Mouse (Mus musculus): ENCODE data around the gene Aff1. TPM values are rescaled to one million over a fixed set of nuclear protein-coding genes. Genes with fewer than 3 reads are reported as not detected.

Aff1 gene
- polyA plus RNA-seq, 1 experiment = 16.2 TPM

- H3K36me3 ChIP-seq (ENCODE audit: control insufficient read depth, insufficient read depth, low read length) = peaks cover 7% of the 10 kb centered on the region
- no peak for TF ChIP-seq POLR2A (IDR thresholded peaks at IDR 0.05; ENCODE audit: low read depth, low read length)
- no peak for TF ChIP-seq CTCF (IDR thresholded peaks at IDR 0.05; ENCODE audit: extremely low read depth, insufficient read depth, insufficient read length, insufficient replicate concordance)
- no peaks in the 10 kb centered on the region for H3K4me1 ChIP-seq (ENCODE audit: control insufficient read depth, insufficient read depth, insufficient read length)
- no peak overlapping the region for H3K4me3 ChIP-seq (ENCODE audit: extremely low read depth, insufficient read depth, insufficient read length)
- no peaks in the 10 kb centered on the region for H3K27me3 ChIP-seq (ENCODE audit: control insufficient read depth, insufficient read depth, low read length)
- WGBS = 97% methylated on average over 5 of the region's 5 CpGs
- no peak for DNase-seq (ENCODE audit: low read depth in 1 of 2, low spot score in 2 of 2)
- H3K27ac ChIP-seq (ENCODE audit: insufficient read depth, low read length) = no peak overlapping the region
These were observed 102.9 kb downstream of the Aff1 start for GRCm38 (mm10) chr5:103795121-103795520.

- H3K4me3 ChIP-seq (ENCODE audit: extremely low read depth, insufficient read depth, insufficient read length) = no peak overlapping the region
- H3K27me3 ChIP-seq (ENCODE audit: control insufficient read depth, insufficient read depth, low read length) = no peaks in the 10 kb centered on the region
- DNase-seq (ENCODE audit: low read depth in 1 of 2, low spot score in 2 of 2) = no peak
- TF ChIP-seq POLR2A (IDR thresholded peaks at IDR 0.05; ENCODE audit: low read depth, low read length) (no peak), CTCF (IDR thresholded peaks at IDR 0.05; ENCODE audit: extremely low read depth, insufficient read depth, insufficient read length, insufficient replicate concordance) (no peak)
- H3K27ac ChIP-seq (ENCODE audit: insufficient read depth, low read length) = no peak overlapping the region
- H3K36me3 ChIP-seq (ENCODE audit: control insufficient read depth, insufficient read depth, low read length) = peaks cover 7% of the 10 kb centered on the region
- H3K4me1 ChIP-seq (ENCODE audit: control insufficient read depth, insufficient read depth, insufficient read length) = no peaks in the 10 kb centered on the region
- WGBS = 84% methylated on average over 3 of the region's 3 CpGs
These were observed 103.9 kb downstream of the Aff1 start for GRCm38 (mm10) chr5:103796035-103796434.

- 92% methylated on average over 10 of the region's 10 CpGs for WGBS
- TF ChIP-seq POLR2A (IDR thresholded peaks at IDR 0.05; ENCODE audit: low read depth, low read length) = no peak
- no peak for TF ChIP-seq CTCF (IDR thresholded peaks at IDR 0.05; ENCODE audit: extremely low read depth, insufficient read depth, insufficient read length, insufficient replicate concordance)
- Histone ChIP-seq H3K27ac (ENCODE audit: insufficient read depth, low read length) (no peak overlapping the region), H3K27me3 (ENCODE audit: control insufficient read depth, insufficient read depth, low read length) (no peaks in the 10 kb centered on the region), H3K36me3 (ENCODE audit: control insufficient read depth, insufficient read depth, low read length) (peaks cover 4% of the 10 kb centered on the region), H3K4me1 (ENCODE audit: control insufficient read depth, insufficient read depth, insufficient read length) (no peaks in the 10 kb centered on the region), H3K4me3 (ENCODE audit: extremely low read depth, insufficient read depth, insufficient read length) (no peak overlapping the region)
- no peak for DNase-seq (ENCODE audit: low read depth in 1 of 2, low spot score in 2 of 2)
These were observed 105.6 kb downstream of the Aff1 start for GRCm38 (mm10) chr5:103797774-103798173.

GRCm38 (mm10) chr5:103799438-103799837, 107.3 kb downstream of the Aff1 start:
- H3K36me3 ChIP-seq (ENCODE audit: control insufficient read depth, insufficient read depth, low read length) = peaks cover 1% of the 10 kb centered on the region
- no peak for TF ChIP-seq CTCF (IDR thresholded peaks at IDR 0.05; ENCODE audit: extremely low read depth, insufficient read depth, insufficient read length, insufficient replicate concordance)
- TF ChIP-seq POLR2A (IDR thresholded peaks at IDR 0.05; ENCODE audit: low read depth, low read length) = no peak
- no peaks in the 10 kb centered on the region for H3K4me1 ChIP-seq (ENCODE audit: control insufficient read depth, insufficient read depth, insufficient read length)
- no peaks in the 10 kb centered on the region for H3K27me3 ChIP-seq (ENCODE audit: control insufficient read depth, insufficient read depth, low read length)
- no peak for DNase-seq (ENCODE audit: low read depth in 1 of 2, low spot score in 2 of 2)
- H3K27ac ChIP-seq (ENCODE audit: insufficient read depth, low read length) = no peak overlapping the region
- no peak overlapping the region for H3K4me3 ChIP-seq (ENCODE audit: extremely low read depth, insufficient read depth, insufficient read length)
- WGBS = 20% methylated on average over 3 of the region's 3 CpGs

GRCm38 (mm10) chr5:103800009-103800408, 107.8 kb downstream of the Aff1 start:
- no peak overlapping the region for H3K27ac ChIP-seq (ENCODE audit: insufficient read depth, low read length)
- H3K4me3 ChIP-seq (ENCODE audit: extremely low read depth, insufficient read depth, insufficient read length) = no peak overlapping the region
- DNase-seq (ENCODE audit: low read depth in 1 of 2, low spot score in 2 of 2) = no peak
- peaks cover 1% of the 10 kb centered on the region for H3K36me3 ChIP-seq (ENCODE audit: control insufficient read depth, insufficient read depth, low read length)
- WGBS = 60% methylated on average over 5 of the region's 5 CpGs
- no peaks in the 10 kb centered on the region for H3K27me3 ChIP-seq (ENCODE audit: control insufficient read depth, insufficient read depth, low read length)
- TF ChIP-seq CTCF (IDR thresholded peaks at IDR 0.05; ENCODE audit: extremely low read depth, insufficient read depth, insufficient read length, insufficient replicate concordance) (no peak), POLR2A (IDR thresholded peaks at IDR 0.05; ENCODE audit: low read depth, low read length) (no peak)
- H3K4me1 ChIP-seq (ENCODE audit: control insufficient read depth, insufficient read depth, insufficient read length) = no peaks in the 10 kb centered on the region

GRCm38 (mm10) chr5:103803386-103803785, 111.2 kb downstream of the Aff1 start:
- 91% methylated on average over 5 of the region's 5 CpGs for WGBS
- no peak overlapping the region for H3K27ac ChIP-seq (ENCODE audit: insufficient read depth, low read length)

GRCm38 (mm10) chr5:103803927-103804590, 111.9 kb downstream of the Aff1 start:
- no peak for DNase-seq (ENCODE audit: low read depth in 1 of 2, low spot score in 2 of 2)
- 58% methylated on average over 8 of the region's 8 CpGs for WGBS
- no peak overlapping the region for H3K27ac ChIP-seq (ENCODE audit: insufficient read depth, low read length)
- peaks cover 1% of the 10 kb centered on the region for H3K36me3 ChIP-seq (ENCODE audit: control insufficient read depth, insufficient read depth, low read length)
- H3K4me1 ChIP-seq (ENCODE audit: control insufficient read depth, insufficient read depth, insufficient read length) = peaks cover 3% of the 10 kb centered on the region; the same call in 1 of the 2 replicates
- no peaks in the 10 kb centered on the region for H3K27me3 ChIP-seq (ENCODE audit: control insufficient read depth, insufficient read depth, low read length)
- no peak overlapping the region for H3K4me3 ChIP-seq (ENCODE audit: extremely low read depth, insufficient read depth, insufficient read length)
- no peak for TF ChIP-seq POLR2A (IDR thresholded peaks at IDR 0.05; ENCODE audit: low read depth, low read length)

More at GRCm38 (mm10) chr5:103803386-103803785, 111.2 kb downstream of the Aff1 start:
- no peak for DNase-seq (ENCODE audit: low read depth in 1 of 2, low spot score in 2 of 2)
- TF ChIP-seq POLR2A (IDR thresholded peaks at IDR 0.05; ENCODE audit: low read depth, low read length) = no peak
- TF ChIP-seq CTCF (IDR thresholded peaks at IDR 0.05; ENCODE audit: extremely low read depth, insufficient read depth, insufficient read length, insufficient replicate concordance) = no peak
- Histone ChIP-seq H3K4me3 (ENCODE audit: extremely low read depth, insufficient read depth, insufficient read length) (no peak overlapping the region), H3K36me3 (ENCODE audit: control insufficient read depth, insufficient read depth, low read length) (peaks cover 1% of the 10 kb centered on the region), H3K27me3 (ENCODE audit: control insufficient read depth, insufficient read depth, low read length) (no peaks in the 10 kb centered on the region), H3K4me1 (ENCODE audit: control insufficient read depth, insufficient read depth, insufficient read length) (peaks cover 3% of the 10 kb centered on the region; the same call in 1 of the 2 replicates)

Data from spleen, adult 2 months (tissue).